Mouse (Mus musculus): Measurements from ENCODE around the gene Scn2a. TPM values are rescaled to one million over a fixed set of nuclear protein-coding genes. Genes with fewer than 3 reads are reported as not detected.

Scn2a gene
- polyA plus RNA-seq (2012), result not detected in 2 replicates

DNA sequence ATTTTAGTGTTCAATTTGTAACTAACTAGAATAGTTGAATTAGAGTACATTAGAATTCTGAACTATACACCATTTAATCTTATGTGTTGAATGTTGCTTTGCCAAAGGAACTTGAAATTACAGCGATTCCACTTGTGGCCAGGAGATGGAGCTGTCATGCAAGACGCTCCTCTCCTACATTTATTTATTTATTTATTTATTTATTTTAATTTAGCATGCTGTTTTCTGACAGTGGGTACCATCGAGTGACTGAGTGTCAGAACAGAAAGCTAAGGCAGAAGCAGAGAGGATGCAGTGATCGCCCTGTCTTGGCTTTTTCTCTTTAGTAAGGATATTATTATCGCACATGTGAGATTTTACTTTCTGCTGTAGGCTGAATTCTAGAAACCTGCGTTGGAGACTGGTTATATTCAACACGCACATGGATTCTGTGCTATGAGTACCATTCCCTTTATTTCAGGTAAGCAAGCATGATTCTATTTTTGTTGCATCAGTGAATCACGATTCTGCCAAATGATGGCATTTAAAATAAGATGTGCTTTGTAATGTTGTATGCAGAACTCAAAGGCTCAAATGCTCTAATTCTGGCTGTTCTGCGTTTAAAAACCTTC, at the start of gene Scn2a:
Scn2a (plus strand) TSS at position 216 of the 611 bp plus-strand sequence.

Other genes with a start within 250 kb of the Scn2a start
- 0.01 TPM in 1 of 2 replicates, not detected in the other for gene Scn3a, start 53.1 kb upstream of the Scn2a start, polyA plus RNA-seq (2012)
- not detected in 2 replicates for gene Csrnp3, start 225.0 kb downstream of the Scn2a start, polyA plus RNA-seq (2012)

All from megakaryocyte-erythroid progenitor cell, adult 5 weeks (primary cell).